Mouse (Mus musculus) common myeloid progenitor, adult 5-6 weeks (primary cell): ENCODE data around the gene Rad23b. TPM values are rescaled to one million over a fixed set of nuclear protein-coding genes. Genes with fewer than 3 reads are reported as not detected.

Experiments
- total RNA-seq: library from RNA; stranded (forward); fragments of 200-1000, 187-1606 nt; gene quantifications from 2 replicates; pipeline ENCODE4 v1.2.3, GENCODE M21; 2017

Gene Rad23b
- total RNA-seq, 1 experiment from 2014 or later: 161 TPM

Other genes starting within 250 kb of the Rad23b start
- 2.1 and 5.5 TPM in 2 replicates for gene Klf4, start 182.4 kb downstream of the Rad23b start, total RNA-seq